Mouse (Mus musculus): ENCODE data around the gene Sh3pxd2a.

DNA sequence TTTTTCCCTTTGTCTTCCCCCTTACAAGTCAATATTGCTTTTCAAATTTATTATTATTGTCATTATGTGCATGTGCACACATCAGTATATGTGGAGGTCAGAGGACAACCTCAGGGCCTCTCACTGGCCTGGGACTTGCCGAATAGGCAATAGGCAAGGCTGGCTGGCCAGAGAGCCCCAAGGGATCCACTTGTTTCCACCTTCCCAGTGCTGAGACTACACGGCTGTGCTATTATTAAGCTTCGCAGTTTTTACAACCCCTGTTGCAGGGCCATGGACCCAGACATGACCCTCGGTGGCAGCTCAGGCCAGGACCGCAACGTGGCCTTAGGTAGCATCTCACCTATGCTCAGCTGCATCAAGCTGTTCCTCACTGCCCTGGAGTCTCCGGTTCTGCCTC lies 251.8 kb downstream of the Sh3pxd2a start:
- TF ChIP-seq POLR2A (IDR thresholded peaks at IDR 0.05; ENCODE audit: low read depth, low read length): no peak
- no peak for TF ChIP-seq SIN3A (IDR thresholded peaks at IDR 0.05; ENCODE audit: low read length)
- no peak for TF ChIP-seq CTCF (conservative IDR thresholded peaks at IDR 0.05 in 1 of 2, IDR thresholded peaks at IDR 0.05 in 1 of 2; ENCODE audit: low read depth in 2 of 2, low read length in 2 of 2)
- no peak for TF ChIP-seq EP300 (IDR thresholded peaks at IDR 0.05; ENCODE audit: low read length)
- no peak for TF ChIP-seq UBTF (IDR thresholded peaks at IDR 0.05; ENCODE audit: low read depth, low read length)
- no peak for TF ChIP-seq USF1 (IDR thresholded peaks at IDR 0.05; ENCODE audit: low read depth, low read length)
- no peak for TF ChIP-seq MAX (IDR thresholded peaks at IDR 0.05; ENCODE audit: low read length)
- no peak for TF ChIP-seq ZKSCAN1 (IDR thresholded peaks at IDR 0.05; ENCODE audit: borderline replicate concordance, low read depth, low read length)
- no peak for TF ChIP-seq ETS1 (conservative IDR thresholded peaks at IDR 0.05; ENCODE audit: low read depth, low read length)
- no peak for TF ChIP-seq MAZ (IDR thresholded peaks at IDR 0.05; ENCODE audit: low read depth, low read length)
- TF ChIP-seq MAFK (IDR thresholded peaks at IDR 0.05; ENCODE audit: insufficient replicate concordance, low read length): no peak
- no peak for TF ChIP-seq TBP (conservative IDR thresholded peaks at IDR 0.05; ENCODE audit: low read depth, low read length)
- no peak for TF ChIP-seq RAD21 (IDR thresholded peaks at IDR 0.05; ENCODE audit: low read depth, low read length)

Data from CH12.LX (cell line).